ENCODE assay signal across 30 mouse cellular contexts in genomic region chr4:141621297-141621696, GRCm38 (mm10). TPM values are rescaled to one million over a fixed set of nuclear protein-coding genes. Genes with fewer than 3 reads are reported as not detected.
"Had no signal": no experiment of that assay in that cellular context is flagged by ENCODE, and none has a peak within 500 bp of the region (broad histone marks: within the 10 kb centered on the region; RNA-seq: fewer than 3 reads in every experiment).

No protein-coding gene starts in this region.

- H3K4me3 ChIP-seq: heart, adult 2 months; heart, embryonic 13.5 days; heart, embryonic 15.5 days; hindbrain, embryonic 13.5 days; hindbrain, embryonic 15.5 days; kidney, embryonic 15.5 days; limb, embryonic 13.5 days; limb, embryonic 15.5 days; liver, embryonic 13.5 days; liver, embryonic 15.5 days had no signal

- H3K27me3 ChIP-seq: heart, embryonic 15.5 days; hindbrain, embryonic 15.5 days; kidney, embryonic 15.5 days; limb, embryonic 13.5 days; limb, embryonic 15.5 days; liver, embryonic 15.5 days had no signal

- DNase-seq: gastrocnemius, adult 2 months; gastrocnemius, postnatal 10 days; gastrocnemius, postnatal 25 days; heart, postnatal 14 days; heart, postnatal 36 days; kidney, adult 11 months; kidney, adult 2 months; kidney, adult 9 months; kidney, postnatal 14 days; kidney, postnatal 36 days; layer of hippocampus, adult 9-11 months; layer of hippocampus, postnatal 36 days; left cerebral cortex, postnatal 4 days; liver, embryonic 13.5 days had no signal

- H3K36me3 ChIP-seq: liver, embryonic 15.5 days had no signal

- H3K9ac ChIP-seq: heart, embryonic 13.5 days; heart, embryonic 15.5 days; hindbrain, embryonic 13.5 days; hindbrain, embryonic 15.5 days; kidney, embryonic 15.5 days; limb, embryonic 13.5 days; limb, embryonic 15.5 days; liver, embryonic 13.5 days; liver, embryonic 15.5 days had no signal

- H3K4me2 ChIP-seq: heart, embryonic 11.5 days; heart, embryonic 13.5 days; heart, embryonic 15.5 days; hindbrain, embryonic 13.5 days; hindbrain, embryonic 15.5 days; kidney, embryonic 15.5 days; limb, embryonic 13.5 days; limb, embryonic 15.5 days; liver, embryonic 11.5 days; liver, embryonic 13.5 days; liver, embryonic 15.5 days had no signal

- H3K27ac ChIP-seq: heart, adult 2 months; heart, embryonic 13.5 days; heart, embryonic 15.5 days; hindbrain, embryonic 13.5 days; hindbrain, embryonic 15.5 days; hindbrain, postnatal 0 days; kidney, embryonic 15.5 days; kidney, postnatal 0 days; limb, embryonic 13.5 days; limb, embryonic 15.5 days; liver, embryonic 13.5 days; liver, embryonic 15.5 days had no signal

- H3K9me3 ChIP-seq: heart, embryonic 13.5 days; heart, embryonic 15.5 days; hindbrain, embryonic 13.5 days; hindbrain, embryonic 15.5 days; kidney, embryonic 15.5 days; limb, embryonic 13.5 days; limb, embryonic 15.5 days; liver, embryonic 13.5 days; liver, embryonic 15.5 days had no signal

- ATAC-seq: hindbrain, postnatal 0 days had no signal

RNA-seq across cellular contexts. Expression of gene Slc25a34, which starts 2.3 kb away (rescaled TPM):
- total RNA-seq: hematopoietic stem cell, adult 5-6 weeks had no signal
- polyA plus RNA-seq: heart, embryonic 11.5 days; hindbrain, embryonic 11.5 days; limb, embryonic 11.5 days; limb, embryonic 13.5 days; liver, embryonic 11.5 days had no signal
